Mouse (Mus musculus) G1E (cell line): ENCODE measurements around the gene Fbxo28.

Experiments used
- CTCF ChIP-seq: IDR thresholded peaks from 2 replicates; pipeline ENCODE4 v1.5.1; 2012; ENCODE audit warnings: low read depth, low read length, inconsistent platforms, mixed read lengths
- GATA1 ChIP-seq: IDR thresholded peaks from 2 replicates; pipeline ENCODE4 v1.6.1; 2012; ENCODE audit warnings: borderline replicate concordance, low read length, inconsistent platforms, mixed read lengths
- TAL1 ChIP-seq: conservative IDR thresholded peaks from 2 replicates; pipeline ENCODE4 v1.6.1; 2012; ENCODE audit warnings: low read depth, low read length, inconsistent platforms, mixed read lengths

DNA sequence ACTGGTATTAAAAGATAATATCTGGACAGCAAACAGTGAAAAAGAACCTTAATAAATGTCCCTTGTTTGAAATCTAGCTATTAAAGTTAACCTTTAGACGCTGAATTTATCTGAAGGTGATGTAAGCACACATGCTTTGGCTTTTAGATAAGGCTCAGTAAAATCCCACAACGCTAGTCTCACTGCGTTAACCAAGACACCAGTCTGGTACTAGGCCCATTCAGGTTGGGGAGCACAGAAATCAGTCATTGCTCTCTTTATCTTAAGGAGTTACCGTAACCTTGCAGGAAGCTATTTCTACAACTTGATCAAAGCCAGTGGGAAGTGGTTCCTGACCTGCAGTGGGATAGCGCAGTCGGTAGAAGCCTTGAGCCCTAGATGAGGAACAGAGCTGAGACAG, 66.3 kb downstream of the Fbxo28 start:
- TF ChIP-seq CTCF = no peak
- no peak for TF ChIP-seq TAL1
- no peak for TF ChIP-seq GATA1
